Mouse (Mus musculus): ENCODE data around the gene Lrrk1. TPM values are rescaled to one million over a fixed set of nuclear protein-coding genes. Genes with fewer than 3 reads are reported as not detected.

Lrrk1 gene
- polyA plus RNA-seq, 1 experiment from 2014 or later, result 15.4 TPM

DNA sequence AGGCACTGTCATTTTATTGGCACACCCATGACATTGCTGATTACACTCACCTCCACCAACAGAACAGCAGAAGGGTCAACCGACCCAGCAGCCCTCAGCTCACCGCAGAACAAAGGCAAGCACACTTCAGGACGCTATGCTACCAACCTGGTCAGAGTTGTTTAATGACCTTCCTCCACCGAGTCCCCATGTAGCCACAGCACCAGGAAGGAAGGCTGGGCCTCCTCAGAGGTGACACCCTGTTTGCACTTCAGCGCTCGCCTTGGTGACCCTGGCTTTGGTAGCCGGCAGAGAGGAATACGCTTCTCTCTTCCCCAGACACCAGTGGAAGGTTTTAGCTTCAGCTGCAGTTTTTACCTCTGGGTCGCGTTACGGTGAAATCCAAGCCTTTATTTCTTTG, 38.5 kb downstream of the Lrrk1 start:
- Histone ChIP-seq H3K4me2 (ENCODE audit: low read depth, low read length) (no peak overlapping the region), H3K36me3 (ENCODE audit: control insufficient read depth, insufficient read depth, low read length) (no peaks in the 10 kb centered on the region), H3K27ac (ENCODE audit: low read length) (no peak overlapping the region), H3K4me1 (ENCODE audit: control insufficient read depth, insufficient read depth, low read length) (peaks cover 3% of the 10 kb centered on the region; the same call in 1 of the 2 replicates), H3K9me3 (ENCODE audit: control insufficient read depth, low read length) (no peaks in the 10 kb centered on the region), H3K4me3 (ENCODE audit: low read length) (no peak overlapping the region), H3K27me3 (replicated peaks; ENCODE audit: control insufficient read depth, insufficient read depth, low read length) (no peaks in the 10 kb centered on the region), H3K9ac (ENCODE audit: low read depth, low read length) (no peak overlapping the region)
- 47% methylated on average over 11 of the region's 11 CpGs for WGBS
- ATAC-seq, result no peak

DNA sequence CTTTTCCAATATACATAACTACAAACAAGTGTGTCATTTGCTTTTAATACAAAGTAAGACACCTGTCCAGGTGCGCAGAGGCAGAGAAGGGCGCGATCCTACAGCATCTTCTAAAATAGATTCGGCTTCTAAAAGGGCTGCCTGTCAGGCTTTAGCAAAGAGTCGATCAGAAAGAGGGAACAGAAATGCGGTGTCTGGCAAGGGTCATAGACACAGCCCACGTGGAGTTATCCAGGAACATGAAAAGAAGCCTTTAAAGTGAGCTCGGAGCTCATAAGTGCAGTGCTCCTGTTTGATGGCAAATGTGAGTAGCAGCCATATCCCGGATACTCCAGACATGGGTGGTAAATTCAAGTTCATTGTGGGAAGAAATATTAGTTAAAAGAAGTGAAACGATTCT, 39.6 kb downstream of the Lrrk1 start:
- Histone ChIP-seq H3K9ac (ENCODE audit: low read depth, low read length) (no peak overlapping the region), H3K4me1 (ENCODE audit: control insufficient read depth, insufficient read depth, low read length) (peaks cover 3% of the 10 kb centered on the region; the same call in 1 of the 2 replicates), H3K36me3 (ENCODE audit: control insufficient read depth, insufficient read depth, low read length) (no peaks in the 10 kb centered on the region), H3K4me3 (ENCODE audit: low read length) (no peak overlapping the region), H3K27ac (ENCODE audit: low read length) (no peak overlapping the region), H3K27me3 (replicated peaks; ENCODE audit: control insufficient read depth, insufficient read depth, low read length) (no peaks in the 10 kb centered on the region), H3K9me3 (ENCODE audit: control insufficient read depth, low read length) (no peaks in the 10 kb centered on the region), H3K4me2 (ENCODE audit: low read depth, low read length) (no peak overlapping the region)
- WGBS, result 89% methylated on average over 10 of the region's 10 CpGs
- ATAC-seq, result no peak

- Histone ChIP-seq H3K27me3 (replicated peaks; ENCODE audit: control insufficient read depth, insufficient read depth, low read length) (no peaks in the 10 kb centered on the region), H3K27ac (ENCODE audit: low read length) (no peak overlapping the region), H3K4me3 (ENCODE audit: low read length) (no peak overlapping the region), H3K4me1 (ENCODE audit: control insufficient read depth, insufficient read depth, low read length) (peaks cover 3% of the 10 kb centered on the region; the same call in 1 of the 2 replicates), H3K4me2 (ENCODE audit: low read depth, low read length) (no peak overlapping the region), H3K9ac (ENCODE audit: low read depth, low read length) (no peak overlapping the region), H3K9me3 (ENCODE audit: control insufficient read depth, low read length) (no peaks in the 10 kb centered on the region), H3K36me3 (ENCODE audit: control insufficient read depth, insufficient read depth, low read length) (no peaks in the 10 kb centered on the region)
- WGBS, result 32% methylated on average over 9 of the region's 9 CpGs
- peak; percentile 78 for ATAC-seq
Observed at GRCm38 (mm10) chr7:66346959-66347663, 41.0 kb downstream of the Lrrk1 start.

GRCm38 (mm10) chr7:66343307-66343706, 44.8 kb downstream of the Lrrk1 start:
- WGBS, result 54% methylated on average over 5 of the region's 5 CpGs
- Histone ChIP-seq H3K36me3 (ENCODE audit: control insufficient read depth, insufficient read depth, low read length) (no peaks in the 10 kb centered on the region), H3K4me1 (ENCODE audit: control insufficient read depth, insufficient read depth, low read length) (peaks cover 6% of the 10 kb centered on the region), H3K4me3 (ENCODE audit: low read length) (no peak overlapping the region), H3K27me3 (replicated peaks; ENCODE audit: control insufficient read depth, insufficient read depth, low read length) (no peaks in the 10 kb centered on the region), H3K4me2 (ENCODE audit: low read depth, low read length) (no peak overlapping the region), H3K27ac (ENCODE audit: low read length) (peak overlapping the region; percentile 38; the same call in 1 of the 2 replicates), H3K9me3 (ENCODE audit: control insufficient read depth, low read length) (no peaks in the 10 kb centered on the region), H3K9ac (ENCODE audit: low read depth, low read length) (no peak overlapping the region)
- ATAC-seq, result no peak

- Histone ChIP-seq H3K9ac (ENCODE audit: low read depth, low read length) (0 out of 2 replicates have a peak overlapping the region, but pooled peaks have one; percentile 17), H3K36me3 (ENCODE audit: control insufficient read depth, insufficient read depth, low read length) (no peaks in the 10 kb centered on the region), H3K9me3 (ENCODE audit: control insufficient read depth, low read length) (no peaks in the 10 kb centered on the region), H3K4me3 (ENCODE audit: low read length) (no peak overlapping the region), H3K27me3 (replicated peaks; ENCODE audit: control insufficient read depth, insufficient read depth, low read length) (no peaks in the 10 kb centered on the region), H3K27ac (ENCODE audit: low read length) (peak overlapping the region; percentile 38), H3K4me1 (ENCODE audit: control insufficient read depth, insufficient read depth, low read length) (peaks cover 6% of the 10 kb centered on the region), H3K4me2 (ENCODE audit: low read depth, low read length) (no peak overlapping the region)
- 80% methylated on average over 6 of the region's 6 CpGs for WGBS
- ATAC-seq, result no peak
Observed at GRCm38 (mm10) chr7:66342831-66343230, 45.3 kb downstream of the Lrrk1 start.

DNA sequence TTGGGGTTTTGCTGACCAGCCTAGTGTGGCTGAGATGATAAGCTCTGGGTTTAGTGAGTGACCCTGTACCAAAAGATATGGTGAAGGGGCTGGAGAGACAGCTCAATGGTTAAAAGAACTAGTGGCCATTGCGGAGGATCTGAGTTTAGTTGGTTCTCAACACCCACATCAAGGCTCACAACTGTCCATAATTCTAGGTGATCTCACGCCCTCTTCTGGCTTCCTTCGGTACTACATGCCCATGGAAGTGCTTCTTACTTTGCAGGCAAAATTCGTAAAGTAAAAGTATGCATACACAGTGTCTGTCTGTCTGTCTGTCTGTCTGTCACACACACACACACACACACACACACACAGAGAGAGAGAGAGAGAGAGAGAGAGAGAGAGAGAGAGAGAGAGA, 45.8 kb downstream of the Lrrk1 start:
- Histone ChIP-seq H3K36me3 (ENCODE audit: control insufficient read depth, insufficient read depth, low read length) (no peaks in the 10 kb centered on the region), H3K4me2 (ENCODE audit: low read depth, low read length) (no peak overlapping the region), H3K27ac (ENCODE audit: low read length) (no peak overlapping the region), H3K9me3 (ENCODE audit: control insufficient read depth, low read length) (no peaks in the 10 kb centered on the region), H3K4me3 (ENCODE audit: low read length) (no peak overlapping the region), H3K4me1 (ENCODE audit: control insufficient read depth, insufficient read depth, low read length) (peaks cover 6% of the 10 kb centered on the region), H3K27me3 (replicated peaks; ENCODE audit: control insufficient read depth, insufficient read depth, low read length) (no peaks in the 10 kb centered on the region), H3K9ac (ENCODE audit: low read depth, low read length) (no peak overlapping the region)
- ATAC-seq, result no peak
- 45% methylated on average over 4 of the region's 4 CpGs for WGBS

DNA sequence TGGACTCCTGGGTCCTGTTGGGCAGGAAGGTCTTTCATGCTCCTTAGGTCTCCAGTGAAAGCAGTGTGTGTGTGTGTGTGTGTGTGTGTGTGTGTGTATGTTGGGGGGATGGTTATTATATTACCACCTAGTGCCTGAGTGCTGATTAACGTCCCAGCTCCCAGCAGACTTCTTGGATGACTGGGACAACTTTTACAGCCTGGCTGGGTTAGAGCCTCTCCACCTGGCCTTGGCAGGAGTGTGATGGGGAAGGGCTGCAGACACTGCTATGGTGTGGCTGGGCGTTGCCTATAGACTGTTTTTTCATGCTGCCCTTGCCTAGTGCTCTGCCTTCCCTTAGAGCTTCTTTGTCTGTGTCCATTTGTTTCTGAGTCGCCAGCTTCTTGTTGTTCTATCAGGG, 48.1 kb downstream of the Lrrk1 start:
- Histone ChIP-seq H3K27ac (ENCODE audit: low read length) (peak overlapping the region; percentile 68), H3K27me3 (replicated peaks; ENCODE audit: control insufficient read depth, insufficient read depth, low read length) (no peaks in the 10 kb centered on the region), H3K36me3 (ENCODE audit: control insufficient read depth, insufficient read depth, low read length) (no peaks in the 10 kb centered on the region), H3K4me2 (ENCODE audit: low read depth, low read length) (no peak overlapping the region), H3K4me1 (ENCODE audit: control insufficient read depth, insufficient read depth, low read length) (peaks cover 6% of the 10 kb centered on the region), H3K4me3 (ENCODE audit: low read length) (no peak overlapping the region), H3K9ac (ENCODE audit: low read depth, low read length) (no peak overlapping the region), H3K9me3 (ENCODE audit: control insufficient read depth, low read length) (no peaks in the 10 kb centered on the region)
- peak; percentile 62 for ATAC-seq
- WGBS, result 28% methylated on average over 3 of the region's 3 CpGs

- no peak overlapping the region for H3K9ac ChIP-seq (ENCODE audit: low read depth, low read length)
- peak overlapping the region; percentile 68 for H3K27ac ChIP-seq (ENCODE audit: low read length)
- H3K4me2 ChIP-seq (ENCODE audit: low read depth, low read length), result no peak overlapping the region
- 16% methylated on average over 5 of the region's 5 CpGs for WGBS
- H3K4me1 ChIP-seq (ENCODE audit: control insufficient read depth, insufficient read depth, low read length), result peaks cover 6% of the 10 kb centered on the region
- no peaks in the 10 kb centered on the region for H3K36me3 ChIP-seq (ENCODE audit: control insufficient read depth, insufficient read depth, low read length)
- H3K27me3 ChIP-seq (replicated peaks; ENCODE audit: control insufficient read depth, insufficient read depth, low read length), result no peaks in the 10 kb centered on the region
- H3K4me3 ChIP-seq (ENCODE audit: low read length), result no peak overlapping the region
- ATAC-seq, result peak; percentile 57
- H3K9me3 ChIP-seq (ENCODE audit: control insufficient read depth, low read length), result no peaks in the 10 kb centered on the region
Observed at GRCm38 (mm10) chr7:66339625-66340024, 48.5 kb downstream of the Lrrk1 start.

DNA sequence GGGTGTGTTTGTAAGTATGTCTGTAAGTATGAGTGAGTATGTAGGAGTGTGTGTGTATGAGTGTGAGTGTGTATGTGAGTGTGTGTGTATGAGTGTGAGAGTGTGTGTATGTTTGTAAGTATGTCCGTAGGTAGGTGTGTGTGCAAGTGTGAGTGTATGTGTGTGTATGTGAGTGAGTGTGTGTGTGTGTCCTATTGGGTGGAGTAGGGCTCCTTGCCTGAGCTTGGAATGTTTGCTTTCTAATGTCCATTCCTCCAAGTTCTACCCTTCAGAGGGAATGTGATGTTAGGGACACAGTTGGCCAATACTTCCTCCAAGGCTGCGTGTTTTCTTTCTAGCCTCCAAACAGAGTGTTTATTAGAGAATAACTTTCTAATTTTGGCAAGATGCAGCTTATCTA, 51.2 kb downstream of the Lrrk1 start:
- H3K9me3 ChIP-seq (ENCODE audit: control insufficient read depth, low read length), result no peaks in the 10 kb centered on the region
- H3K4me2 ChIP-seq (ENCODE audit: low read depth, low read length), result no peak overlapping the region
- peaks cover 7% of the 10 kb centered on the region for H3K36me3 ChIP-seq (ENCODE audit: control insufficient read depth, insufficient read depth, low read length)
- no peaks in the 10 kb centered on the region for H3K27me3 ChIP-seq (replicated peaks; ENCODE audit: control insufficient read depth, insufficient read depth, low read length)
- H3K4me1 ChIP-seq (ENCODE audit: control insufficient read depth, insufficient read depth, low read length), result peaks cover 6% of the 10 kb centered on the region
- H3K27ac ChIP-seq (ENCODE audit: low read length), result no peak overlapping the region
- no peak for ATAC-seq
- H3K9ac ChIP-seq (ENCODE audit: low read depth, low read length), result no peak overlapping the region
- H3K4me3 ChIP-seq (ENCODE audit: low read length), result no peak overlapping the region
- WGBS, result 82% methylated on average over 2 of the region's 2 CpGs
